Mouse (Mus musculus) kidney, postnatal 10 days (tissue): Measurements from ENCODE around the gene Cnih1.
A peak's percentile ranks its signal among the peaks of the same experiment; 100 is the strongest.
"Not testable (repeated sequence)": the region's sequence is repeated elsewhere in the genome, so short reads cannot be mapped to it uniquely, and the experiment has no call there.

Experiments used
- DNase-seq: peaks from one replicate; pipeline ENCODE4 v3.0.0; 2021; ENCODE audit warnings: mixed read lengths

Gene Cnih1

DNA sequence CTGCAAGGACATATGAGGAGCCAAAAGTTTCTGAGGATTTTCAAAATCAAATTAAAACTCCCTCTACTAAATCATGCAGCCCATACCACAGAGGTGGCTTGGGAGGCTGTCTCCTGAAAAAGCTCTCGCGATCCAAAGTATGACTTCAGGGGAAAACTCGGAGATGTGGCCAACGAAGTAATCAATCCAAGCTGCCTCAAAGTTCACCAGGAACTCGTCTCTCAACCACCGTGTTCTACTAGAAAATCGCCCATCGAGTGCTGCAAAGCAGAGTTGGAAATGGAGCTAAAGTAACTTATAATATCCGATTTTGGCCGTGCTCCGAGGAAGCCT lies 791 bp downstream of the Cnih1 start:
- no peak for DNase-seq

DNA sequence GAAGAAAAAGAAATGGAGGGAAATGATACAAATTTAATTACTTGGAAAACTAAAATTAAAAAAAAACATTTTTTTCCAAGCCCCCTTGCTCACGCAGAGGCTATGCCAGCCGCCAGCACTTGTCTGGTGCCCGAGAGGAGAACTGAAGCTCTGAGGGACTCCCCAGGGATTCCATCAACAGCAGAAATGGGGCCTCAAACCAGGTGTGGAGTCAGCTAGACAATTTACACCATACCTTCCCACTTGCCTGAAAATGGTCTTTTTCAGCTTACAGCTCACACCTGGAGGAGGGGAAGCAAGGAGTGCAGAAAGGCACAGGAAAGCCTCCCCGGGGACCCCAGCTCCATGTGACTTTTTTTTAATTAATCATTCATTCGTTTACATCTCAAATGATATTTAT lies 3.0 kb downstream of the Cnih1 start:
- DNase-seq, result no peak

DNA sequence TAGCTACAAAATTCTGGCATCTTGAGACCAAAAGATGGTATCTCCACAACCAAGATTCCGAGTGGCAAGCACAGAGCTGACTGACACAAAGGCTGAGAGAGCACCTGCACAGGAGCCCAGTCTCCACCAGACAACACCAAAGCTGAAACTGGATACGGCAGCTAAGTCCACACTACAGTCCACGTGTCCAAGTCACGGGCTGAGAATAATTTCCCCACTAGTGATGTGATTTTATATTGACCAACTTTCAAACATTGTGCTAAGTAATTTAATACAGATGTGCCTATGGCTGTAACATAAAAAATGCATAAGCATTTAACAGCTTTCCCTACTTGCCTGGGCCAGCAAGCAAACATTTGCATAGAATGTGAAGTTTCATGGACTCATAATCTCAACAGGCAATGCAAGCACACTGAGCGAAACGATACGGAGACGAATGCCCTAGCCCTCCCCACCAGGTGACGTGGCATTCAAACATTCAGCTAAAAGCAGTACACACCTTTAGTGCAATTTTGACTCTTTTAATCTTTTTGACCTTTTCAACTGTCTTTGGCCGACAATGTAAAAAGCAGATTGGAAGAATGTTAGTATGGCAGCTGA lies 4.8 kb downstream of the Cnih1 start:
- DNase-seq, result no peak

DNA sequence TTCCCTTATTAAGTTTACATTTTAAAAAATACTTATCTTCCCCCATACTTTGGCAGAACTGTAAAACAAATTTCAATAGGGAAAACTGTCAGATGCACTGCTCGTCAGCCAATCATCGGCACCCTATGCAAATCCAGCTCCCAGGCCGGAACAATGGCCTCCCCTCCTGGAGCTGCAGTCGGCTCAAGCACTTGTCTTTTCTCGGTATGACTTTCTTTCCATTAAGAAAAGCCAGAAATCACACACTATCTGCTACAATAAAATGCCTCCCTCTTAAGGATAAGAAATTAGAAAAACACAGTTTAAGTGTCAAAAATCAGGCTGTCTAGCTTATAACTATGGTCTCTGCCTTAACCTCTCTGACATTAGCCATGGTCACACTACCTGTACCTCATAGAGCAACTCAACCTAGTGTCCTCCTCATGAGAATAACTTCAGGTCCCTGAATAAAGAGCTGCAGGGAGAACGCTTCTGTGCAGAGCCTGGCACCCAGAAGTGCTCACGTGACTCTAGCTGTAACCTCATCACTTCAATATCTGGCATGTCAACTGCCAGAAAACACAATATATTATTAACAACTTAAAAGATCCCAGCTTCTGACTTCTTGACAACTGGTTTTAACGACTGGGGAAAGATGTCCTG lies 5.9 kb downstream of the Cnih1 start:
- DNase-seq, result no peak

DNA sequence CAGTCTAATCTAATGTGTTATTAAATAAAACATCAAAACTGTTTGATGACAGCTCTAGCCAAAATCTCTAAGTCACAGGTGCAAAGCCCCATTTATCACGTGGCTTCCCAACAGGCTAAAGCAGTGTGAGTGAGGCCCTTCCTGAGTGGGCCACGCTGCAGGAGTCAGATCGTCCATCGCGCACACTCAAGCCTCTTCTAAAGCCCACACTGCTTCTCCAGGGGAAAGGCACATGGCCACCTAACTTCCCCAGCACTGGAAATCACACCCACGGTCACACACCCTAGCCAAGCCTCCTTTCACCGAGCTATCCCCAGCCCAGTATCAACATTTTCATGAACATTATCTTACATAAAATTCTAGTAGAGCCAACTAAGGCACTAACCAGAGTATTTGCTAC lies 7.1 kb downstream of the Cnih1 start:
- DNase-seq, result no peak

DNA sequence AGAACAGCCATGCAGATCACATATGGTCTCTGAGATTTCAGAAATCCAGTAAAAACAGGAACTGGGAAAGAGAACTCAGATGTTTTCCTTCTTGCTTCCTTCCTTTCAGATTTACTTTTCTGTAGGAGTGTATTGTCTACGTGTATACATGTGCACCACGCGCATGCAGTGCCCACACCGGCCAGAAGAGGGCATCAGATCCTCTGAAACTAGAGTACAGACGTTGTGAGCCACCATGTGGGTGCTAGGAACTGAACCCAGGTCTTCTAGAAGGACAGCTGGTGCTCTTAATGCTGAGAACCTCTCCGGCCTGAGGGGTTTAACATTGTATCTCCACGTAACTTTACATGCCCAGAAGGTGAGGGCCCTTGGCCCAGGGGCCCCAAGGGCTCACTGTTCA lies 9.0 kb downstream of the Cnih1 start:
- DNase-seq, result peak; percentile 19

DNA sequence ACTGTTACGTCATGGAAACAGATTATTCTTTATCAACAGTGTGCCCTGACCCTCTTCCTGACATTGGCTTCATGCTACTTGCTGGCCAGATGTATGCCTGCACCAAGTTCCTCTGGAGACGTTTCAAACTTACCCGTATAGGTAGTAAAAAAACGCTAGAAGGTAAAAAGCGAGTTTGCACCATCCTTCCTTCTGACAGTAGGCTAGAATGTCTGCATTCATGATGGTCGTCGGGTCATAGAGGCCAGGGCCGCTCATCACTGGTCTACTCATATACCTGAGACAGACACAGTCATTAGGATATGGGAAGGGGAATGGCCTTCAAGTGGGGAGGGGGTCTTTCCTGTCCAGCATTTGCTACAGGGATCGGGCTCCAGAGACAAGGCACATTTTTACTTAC lies 9.5 kb downstream of the Cnih1 start:
- DNase-seq, result no peak

DNA sequence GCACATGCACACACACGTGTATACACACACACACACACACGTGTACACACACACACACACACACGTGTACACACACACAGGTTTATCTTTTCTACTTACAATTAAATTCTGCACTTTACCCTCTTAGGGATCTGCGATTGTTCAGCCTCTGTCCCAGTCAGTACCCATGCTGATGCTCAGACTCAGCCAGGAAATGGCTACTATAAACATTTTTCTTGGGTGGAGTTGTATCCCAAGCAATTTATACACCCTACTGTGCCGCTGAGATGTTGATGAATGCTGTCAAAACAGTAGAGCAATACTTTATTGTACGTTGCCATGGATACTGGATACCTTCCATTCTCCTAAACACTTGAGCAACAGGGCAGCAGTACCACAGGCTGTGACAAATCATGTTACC lies 18.2 kb downstream of the Cnih1 start:
- no peak for DNase-seq

DNA sequence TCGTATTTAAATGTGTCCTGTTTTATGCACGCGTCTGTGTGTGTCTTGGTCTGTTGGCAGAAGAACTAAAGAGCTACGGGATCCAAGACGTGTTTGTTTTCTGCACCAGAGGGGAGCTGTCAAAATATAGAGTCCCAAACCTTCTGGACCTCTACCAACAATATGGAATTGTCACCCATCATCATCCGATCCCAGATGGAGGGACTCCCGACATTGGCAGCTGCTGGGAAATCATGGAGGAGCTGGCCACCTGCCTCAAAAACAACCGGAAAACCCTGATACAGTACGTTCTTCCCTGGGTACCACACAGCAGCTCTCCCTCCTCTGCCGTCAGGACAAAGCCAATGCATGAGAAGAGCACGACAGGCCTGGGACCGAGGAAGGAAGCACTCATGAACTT lies 21.1 kb downstream of the Cnih1 start:
- no peak for DNase-seq

DNA sequence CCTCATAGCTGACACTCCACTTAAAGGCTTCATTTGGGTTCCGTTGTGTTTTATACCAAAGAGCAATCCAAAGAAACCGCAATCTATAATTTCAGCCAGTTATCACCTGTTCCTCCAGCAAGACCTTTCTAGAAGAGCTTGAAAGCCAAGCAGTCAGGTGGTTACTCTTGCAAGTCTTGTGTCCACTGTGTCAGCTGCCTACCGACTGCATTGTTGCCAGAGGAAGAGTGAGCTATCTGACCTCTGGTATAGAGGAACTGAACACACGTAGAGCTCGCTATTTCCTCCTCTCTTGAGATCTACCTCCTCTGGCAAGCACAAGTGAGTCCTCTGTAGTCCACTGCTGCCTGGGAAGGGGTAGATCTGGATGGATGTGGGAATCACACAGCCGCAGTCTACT lies 27.0 kb downstream of the Cnih1 start:
- no peak for DNase-seq

DNA sequence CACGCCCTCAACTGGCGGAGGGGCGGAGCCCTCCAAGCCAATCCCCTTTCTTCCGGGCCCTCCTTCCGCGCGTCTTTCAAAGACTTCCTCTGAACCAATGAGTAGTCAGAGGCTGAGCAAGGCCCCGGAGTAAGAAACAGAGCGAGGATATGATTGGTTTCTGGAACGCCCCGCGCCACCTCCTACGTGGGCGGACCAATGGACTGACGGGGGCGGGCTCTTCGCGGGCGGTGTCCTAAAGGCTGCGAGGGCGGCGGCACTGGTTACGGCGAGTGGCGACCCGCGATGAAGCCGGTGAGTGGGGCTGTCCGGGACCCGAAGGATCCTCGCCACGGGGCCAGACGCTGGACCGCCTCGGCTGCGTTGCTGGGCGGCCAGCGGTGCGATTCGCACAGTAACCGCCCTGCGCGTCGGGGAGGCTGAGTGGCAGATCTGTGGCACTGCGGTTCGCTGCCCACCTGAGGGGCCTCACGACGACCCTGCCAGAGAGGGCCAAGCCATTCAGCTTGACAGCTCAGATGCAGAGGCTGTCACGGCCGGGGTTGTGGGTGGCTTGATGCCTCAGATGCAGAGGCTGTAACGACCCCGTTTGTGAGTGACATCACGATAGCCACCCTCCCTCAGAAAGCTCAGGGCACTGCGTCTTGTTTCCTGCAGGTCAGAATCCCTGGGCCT lies 27.7 kb downstream of the Cnih1 start, which contains the start of gene Cdkn3:
Gene Cdkn3, plus strand, starts transcription at position 187 of the 675 bp plus-strand sequence.
- peak; percentile 94 for DNase-seq

DNA sequence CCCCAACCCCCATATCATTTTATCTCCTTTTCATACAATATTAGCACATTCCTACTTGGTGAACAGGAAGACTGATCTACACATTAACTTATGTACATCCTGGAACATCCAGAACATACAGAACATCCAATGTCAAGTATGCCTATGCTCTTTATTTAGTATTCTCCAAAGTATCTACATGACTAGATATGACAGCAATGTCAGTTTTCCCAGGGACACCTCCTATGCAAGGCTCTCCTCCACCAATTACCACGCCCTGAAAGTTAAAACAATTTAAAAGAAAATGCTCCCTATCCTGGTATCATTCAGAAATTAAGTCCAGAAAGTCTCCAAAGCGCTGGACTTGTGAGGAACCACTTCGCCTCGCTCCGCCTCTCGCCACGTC lies 28.2 kb downstream of the Cnih1 start:
- no peak for DNase-seq

DNA sequence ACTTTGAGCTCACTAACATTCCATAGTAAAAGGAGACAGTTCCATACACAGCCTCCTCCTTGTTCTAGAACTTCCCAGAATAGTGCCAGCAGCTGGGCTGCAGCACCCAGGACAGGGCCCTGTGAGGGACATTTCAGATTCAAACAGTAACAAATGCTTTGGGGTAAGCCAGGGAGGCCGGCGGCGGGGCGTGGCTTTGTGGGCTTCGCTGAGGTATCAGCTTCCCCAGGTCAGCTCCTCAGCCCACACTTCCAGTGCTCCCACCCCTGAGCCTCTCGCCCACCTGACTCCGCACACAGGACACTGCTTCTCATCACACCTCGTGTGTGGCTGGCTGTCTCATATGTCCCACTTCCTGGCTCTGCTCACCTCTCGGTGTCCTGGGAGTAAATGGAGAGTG lies 30.5 kb downstream of the Cnih1 start:
- no peak for DNase-seq

DNA sequence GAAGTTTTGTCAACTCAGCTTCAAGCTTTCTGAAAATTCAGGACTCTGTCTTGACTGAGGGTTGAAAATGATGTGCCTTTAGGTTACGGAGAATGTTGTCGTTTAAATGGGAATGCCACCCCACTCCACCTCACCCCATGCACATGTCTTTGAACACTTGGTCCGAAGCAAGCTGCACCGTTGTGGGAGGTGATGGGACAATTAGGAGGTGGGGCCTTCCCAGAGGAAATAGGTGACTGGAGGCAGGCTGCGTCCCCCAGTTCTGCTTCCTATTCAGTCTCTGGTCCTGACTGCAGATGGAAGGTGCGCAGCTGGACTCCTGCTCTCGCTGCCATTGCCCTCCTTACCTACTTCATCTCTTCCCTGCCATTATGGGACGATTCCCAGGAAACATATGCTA lies 32.4 kb downstream of the Cnih1 start:
- no peak for DNase-seq

DNA sequence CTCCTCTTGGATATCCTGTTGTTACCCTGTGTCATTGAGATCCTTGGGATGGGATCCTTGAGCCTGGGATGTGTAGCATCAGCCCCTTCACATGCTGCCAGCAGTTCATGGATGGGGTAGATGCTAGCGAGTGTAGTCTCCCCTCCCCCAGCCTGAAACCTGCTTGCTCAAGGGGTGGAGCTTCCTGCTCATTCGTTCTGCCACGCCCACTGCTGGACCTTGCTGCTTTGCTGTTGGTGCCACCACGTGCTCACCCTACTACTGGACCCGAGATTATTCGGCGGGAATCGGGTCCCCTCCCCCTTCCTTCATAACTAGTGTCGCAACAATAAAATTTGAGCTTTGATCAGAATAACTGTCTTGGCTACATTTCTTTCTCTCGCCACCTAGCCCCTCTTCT lies 33.8 kb downstream of the Cnih1 start:
- DNase-seq, result not testable (repeated sequence)

DNA sequence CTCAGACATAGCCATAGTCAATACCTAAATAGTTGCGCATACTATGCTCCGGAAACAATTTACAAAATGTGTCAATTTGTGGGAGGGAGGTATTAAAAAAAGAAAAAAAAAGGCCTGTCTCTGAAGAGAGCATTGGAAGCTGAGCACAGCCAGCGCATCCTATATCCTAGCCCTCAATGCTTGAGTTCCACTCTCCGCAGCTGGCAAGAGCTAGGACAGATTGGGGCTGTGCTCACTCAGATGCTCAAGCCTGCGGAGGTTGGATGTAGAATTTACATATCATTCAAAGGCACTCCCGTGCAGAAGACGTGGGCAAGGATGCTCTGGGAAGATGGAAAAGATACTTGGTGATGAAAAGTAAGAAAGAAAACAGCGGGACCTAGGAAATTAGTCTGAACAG lies 42.8 kb downstream of the Cnih1 start:
- DNase-seq, result no peak

DNA sequence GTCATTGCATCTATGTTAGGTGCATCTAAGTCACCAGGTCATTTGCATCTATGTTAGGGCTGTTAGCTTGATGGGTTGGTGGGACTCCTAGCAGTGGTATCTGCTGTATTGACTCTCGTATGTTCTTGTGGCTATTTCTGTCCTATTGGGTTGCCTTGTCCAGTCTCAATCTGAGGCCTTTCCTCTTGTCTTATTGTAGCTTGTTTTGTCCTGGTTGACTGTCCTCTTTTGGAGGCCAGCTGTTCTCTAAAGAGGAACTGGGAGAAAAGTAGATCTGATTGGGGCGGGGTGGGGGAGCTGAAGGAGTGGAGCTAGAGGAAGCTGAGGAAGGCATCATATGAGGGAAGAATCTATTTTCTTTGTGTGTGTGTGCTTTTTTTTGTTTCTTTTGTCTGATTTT lies 45.5 kb downstream of the Cnih1 start:
- DNase-seq, result no peak

DNA sequence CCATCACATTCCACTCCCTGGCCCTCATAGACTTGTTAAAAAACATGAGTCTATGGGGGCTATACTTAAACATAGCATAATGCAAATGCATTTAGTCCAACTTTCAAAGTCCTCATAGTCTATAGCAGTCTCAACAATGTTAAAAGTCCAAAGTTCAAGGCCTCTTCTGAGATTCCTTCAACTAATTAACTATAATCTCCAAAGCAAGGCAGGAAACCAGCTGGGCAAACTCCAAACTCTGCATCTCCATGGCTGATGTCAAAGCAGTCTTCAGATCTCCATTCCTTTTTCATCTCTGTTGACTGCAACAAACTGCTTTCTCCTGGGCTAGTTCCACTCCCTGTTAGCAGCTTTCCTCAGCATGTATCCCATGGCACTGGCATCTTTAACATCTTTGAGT lies 50.9 kb downstream of the Cnih1 start:
- DNase-seq, result not testable (repeated sequence)

DNA sequence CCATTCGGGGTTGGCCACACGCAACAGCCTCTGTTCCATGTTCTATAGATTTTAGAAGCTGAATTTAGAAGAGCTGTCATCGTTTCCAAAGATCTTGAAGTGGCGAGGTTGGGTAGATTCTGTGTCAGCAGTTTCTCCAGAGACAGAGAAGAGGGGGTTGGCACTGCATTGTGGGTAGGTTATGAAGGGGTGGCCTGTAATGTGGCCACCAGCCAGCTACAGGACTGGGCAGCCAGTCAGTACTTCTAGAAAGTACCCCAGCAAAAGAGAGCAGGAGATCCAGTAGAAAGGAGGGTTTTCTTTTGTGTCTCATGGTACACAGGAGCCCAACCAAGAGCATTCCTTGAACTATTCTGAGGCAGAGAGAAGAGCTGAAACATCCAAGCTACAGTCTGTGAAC lies 51.8 kb downstream of the Cnih1 start:
- no peak for DNase-seq

DNA sequence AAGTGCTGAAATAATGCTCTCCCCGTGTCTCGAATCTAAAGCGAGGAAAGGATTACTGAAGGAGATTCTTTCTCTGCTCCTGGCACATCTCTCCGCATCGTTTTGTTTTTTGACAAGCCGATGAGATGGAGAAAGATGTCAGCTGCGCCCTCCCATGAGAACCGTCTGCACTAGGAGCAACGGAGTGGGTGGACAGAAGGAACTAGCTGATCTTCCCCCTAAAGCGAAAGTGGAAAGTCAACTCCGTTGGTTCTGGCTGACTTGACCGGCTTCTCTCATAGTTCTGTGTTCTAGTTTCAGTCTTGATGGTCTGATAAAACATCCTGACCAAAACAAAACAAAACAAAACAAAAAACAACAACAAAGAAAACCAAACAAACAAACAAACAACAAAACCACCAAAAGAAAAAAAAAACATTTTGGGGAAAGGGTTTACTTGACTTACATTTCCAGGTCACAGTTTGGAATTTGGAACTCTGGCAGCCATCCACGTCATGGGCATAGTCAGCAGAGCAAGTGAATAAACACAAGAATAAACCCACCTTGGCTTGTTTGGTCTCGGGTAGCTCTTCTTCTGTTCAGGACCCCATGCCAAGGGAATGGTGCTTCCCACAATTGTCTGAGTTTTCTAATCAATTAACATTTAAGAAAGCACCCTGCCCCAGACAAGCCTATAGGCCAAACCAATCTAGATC lies 53.3 kb downstream of the Cnih1 start:
- DNase-seq, result no peak

DNA sequence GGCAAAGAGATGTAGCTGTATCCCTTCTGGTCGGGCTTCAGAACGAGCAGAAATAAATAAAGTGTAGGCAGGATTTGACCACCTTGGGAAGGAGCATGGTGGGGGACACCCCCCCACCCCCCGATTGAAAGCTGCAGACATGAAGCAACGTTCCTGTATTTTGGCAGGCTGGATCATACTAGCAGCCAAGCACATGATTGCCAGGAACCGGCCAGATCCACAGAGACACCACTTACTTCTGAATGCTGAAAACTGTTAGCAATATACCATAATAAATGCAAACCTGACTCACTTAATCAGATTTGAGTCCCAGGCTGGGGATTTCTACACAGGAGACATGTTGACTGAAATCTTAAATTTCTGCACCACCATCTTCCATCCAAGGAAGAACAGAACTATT lies 53.9 kb downstream of the Cnih1 start:
- DNase-seq, result no peak

DNA sequence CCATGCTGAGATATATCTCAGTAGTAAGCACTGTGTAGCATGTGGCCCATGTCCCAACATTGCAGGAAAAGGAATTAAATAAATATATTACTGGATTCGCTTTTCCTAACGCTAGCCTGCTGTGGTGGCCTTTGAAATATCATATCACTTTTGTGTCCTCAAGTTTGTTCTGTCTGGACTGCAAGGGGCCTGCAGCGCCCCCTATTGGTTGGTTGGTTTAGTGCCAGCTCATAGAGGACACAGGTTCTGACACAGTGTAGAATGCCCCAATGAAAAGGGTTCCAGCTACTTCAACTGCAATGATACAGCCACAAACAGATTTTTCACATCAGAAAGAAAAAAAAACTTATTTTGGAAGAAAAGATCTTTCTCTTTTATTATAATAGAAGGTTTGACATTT lies 62.5 kb downstream of the Cnih1 start:
- peak; percentile 64 for DNase-seq
